Mouse (Mus musculus) E14TG2a.4 (cell line): Measurements from ENCODE around the gene Tcfl5.

Source experiments
- CTCF ChIP-seq: conservative IDR thresholded peaks from 2 replicates; pipeline ENCODE4 v1.5.1; 2014; ENCODE audit warnings: low read length
- POU5F1 ChIP-seq: IDR thresholded peaks from 2 replicates; pipeline ENCODE4 v1.6.1; 2014; ENCODE audit warnings: low read length, borderline replicate concordance

GRCm38 (mm10) chr2:180610283-180610682, 32.2 kb downstream of the Tcfl5 start:
- no peak for TF ChIP-seq CTCF
- TF ChIP-seq POU5F1 = no peak
